Mouse (Mus musculus) small intestine, adult 2 months (tissue): ENCODE results near the gene Jam2. TPM values are rescaled to one million over a fixed set of nuclear protein-coding genes. Genes with fewer than 3 reads are reported as not detected.

ENCODE experiments used
- H3K27ac ChIP-seq: fragments of 200-500 bp; 2 replicates; pipeline ENCODE4 v1.5.1; 2012; ENCODE audit warnings: low read depth, low read length, control low read depth, inconsistent platforms; ENCODE audit not compliant: insufficient read depth
- H3K27me3 ChIP-seq: fragments of 200-500 bp; 2 replicates; pipeline ENCODE4 v1.6.1; 2012; ENCODE audit warnings: mild to moderate bottlenecking, moderate library complexity, low read length, inconsistent platforms; ENCODE audit not compliant: control insufficient read depth, insufficient read depth
- H3K36me3 ChIP-seq: fragments of 200-500 bp; 2 replicates; pipeline ENCODE4 v1.6.1; 2012; ENCODE audit warnings: mild to moderate bottlenecking, low read length, control low read depth, inconsistent platforms; ENCODE audit not compliant: control insufficient read depth, insufficient read depth
- H3K4me1 ChIP-seq: fragments of 200-500 bp; 2 replicates; pipeline ENCODE4 v1.6.1; 2012; ENCODE audit warnings: low read length, inconsistent platforms, mixed read lengths; ENCODE audit not compliant: control insufficient read depth, insufficient read depth, insufficient read length
- H3K4me3 ChIP-seq: fragments of 200-500 bp; 2 replicates; pipeline ENCODE4 v1.5.1; 2012; ENCODE audit warnings: low read depth, mild to moderate bottlenecking, control low read depth, inconsistent platforms, low read length, moderate library complexity
- CTCF ChIP-seq: fragments of 200-500 bp; IDR thresholded peaks from 2 replicates; pipeline ENCODE4 v1.5.1; 2012; ENCODE audit warnings: low read depth, mild to moderate bottlenecking, control low read depth, inconsistent platforms, low read length, moderate library complexity, mixed read lengths; ENCODE audit not compliant: insufficient replicate concordance, insufficient read length; ENCODE audit errors: extremely low read depth
- POLR2A ChIP-seq: fragments of 200-500 bp; IDR thresholded peaks from 2 replicates; pipeline ENCODE4 v1.6.1; 2012; ENCODE audit warnings: low read depth, mild to moderate bottlenecking, control low read depth, inconsistent platforms, low read length, moderate library complexity
- WGBS: fragments of 180-500 bp; shearing (Covaris S2); methylation state at CpG from one replicate; pipeline ENCODE4 v1.1.7; 2018; 5-methylcytosine and 5-hydroxymethylcytosine counted together
- polyA plus RNA-seq: library from polyadenylated mRNA; depleted of rRNA; stranded (reverse); fragments of >200 nt; gene quantifications from 2 replicates; pipeline ENCODE4 v1.2.3, GENCODE M21; 2012; rRNA removed

Gene Jam2
- polyA plus RNA-seq, 1 experiment, result 2.8 TPM

DNA sequence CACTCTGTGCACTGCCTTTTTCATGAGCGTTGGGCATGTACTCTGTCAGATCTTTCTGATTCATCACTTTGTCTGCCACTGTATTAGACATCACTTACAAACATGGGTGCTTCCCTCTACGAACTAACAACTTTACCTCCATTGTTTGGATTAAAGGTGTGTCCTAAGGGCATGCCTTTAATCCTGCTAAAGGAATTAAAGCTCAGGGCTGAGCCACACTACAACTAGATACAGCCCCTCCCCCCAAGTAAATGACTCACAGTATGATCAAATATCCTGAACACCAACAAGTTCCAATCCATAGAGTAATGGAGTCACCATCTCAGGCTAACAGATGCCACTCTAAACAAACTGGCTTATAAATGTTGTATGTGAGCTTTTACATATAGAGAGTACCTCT, 64.7 kb downstream of the Jam2 start:
- Histone ChIP-seq H3K27ac (no peak overlapping the region), H3K36me3 (peaks cover 15% of the 10 kb centered on the region), H3K4me1 (no peaks in the 10 kb centered on the region), H3K27me3 (no peaks in the 10 kb centered on the region), H3K4me3 (no peak overlapping the region)
- WGBS, result 64% methylated on average over 2 of the region's 2 CpGs
- no peak for TF ChIP-seq CTCF
- no peak for TF ChIP-seq POLR2A

GRCm38 (mm10) chr16:84853492-84853891, 79.6 kb downstream of the Jam2 start:
- Histone ChIP-seq H3K27ac (no peak overlapping the region), H3K27me3 (no peaks in the 10 kb centered on the region), H3K4me3 (no peak overlapping the region), H3K36me3 (peaks cover 54% of the 10 kb centered on the region), H3K4me1 (peaks cover 4% of the 10 kb centered on the region; the same call in 1 of the 2 replicates)
- TF ChIP-seq CTCF (no peak), POLR2A (no peak)
- WGBS, result 92% methylated on average over 6 of the region's 6 CpGs

DNA sequence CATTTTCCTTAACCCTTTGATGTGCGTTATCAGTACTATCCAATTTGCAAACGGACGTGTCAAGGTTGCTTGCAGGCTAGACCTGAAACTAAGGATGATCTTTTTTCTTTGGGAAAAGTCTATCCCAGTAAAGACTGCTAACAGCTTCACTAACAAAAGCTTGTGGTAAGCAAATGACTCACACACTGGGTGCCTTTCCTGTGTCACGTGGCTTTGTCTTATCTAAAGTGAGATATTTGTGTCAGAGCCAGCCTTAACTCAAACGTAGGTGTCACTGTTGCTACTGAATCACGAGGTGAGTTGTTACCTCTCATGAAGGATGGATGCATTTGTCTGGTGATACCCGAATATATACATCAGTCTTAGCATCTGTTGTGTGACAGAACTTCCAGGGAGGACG, 90.7 kb downstream of the Jam2 start:
- Histone ChIP-seq H3K36me3 (peaks cover 14% of the 10 kb centered on the region), H3K4me1 (peaks cover 2% of the 10 kb centered on the region; the same call in 1 of the 2 replicates), H3K27ac (no peak overlapping the region), H3K4me3 (no peak overlapping the region), H3K27me3 (no peaks in the 10 kb centered on the region)
- TF ChIP-seq POLR2A (no peak), CTCF (no peak)
- WGBS, result 74% methylated on average over 8 of the region's 8 CpGs

GRCm38 (mm10) chr16:84873805-84874204, 99.9 kb downstream of the Jam2 start:
- no peak for TF ChIP-seq CTCF
- no peak for TF ChIP-seq POLR2A
- Histone ChIP-seq H3K27ac (no peak overlapping the region), H3K27me3 (no peaks in the 10 kb centered on the region), H3K4me3 (no peak overlapping the region), H3K36me3 (no peaks in the 10 kb centered on the region), H3K4me1 (no peaks in the 10 kb centered on the region)
- WGBS, result 70% methylated on average over 8 of the region's 8 CpGs

GRCm38 (mm10) chr16:84875012-84875717, 101.2 kb downstream of the Jam2 start:
- H3K4me3 ChIP-seq, result peak overlapping the region; percentile 33
- H3K36me3 ChIP-seq, result no peaks in the 10 kb centered on the region
- no peaks in the 10 kb centered on the region for H3K27me3 ChIP-seq
- H3K27ac ChIP-seq, result no peak overlapping the region
- TF ChIP-seq POLR2A (no peak), CTCF (no peak)
- 73% methylated on average over 24 of the region's 24 CpGs for WGBS
- H3K4me1 ChIP-seq, result no peaks in the 10 kb centered on the region

Other genes starting within 250 kb of the Jam2 start
- 1.1 and 3.4 TPM in 2 replicates for gene Mrpl39, start 38.4 kb upstream of the Jam2 start, polyA plus RNA-seq
- 1.9 and 4.9 TPM in 2 replicates for gene Gabpa, start 60.8 kb downstream of the Jam2 start, polyA plus RNA-seq
- 90.0 and 123 TPM in 2 replicates for gene Atp5j, start 61.5 kb downstream of the Jam2 start, polyA plus RNA-seq